Mouse (Mus musculus): ENCODE measurements around the gene Surf2.

The Surf2 gene

DNA sequence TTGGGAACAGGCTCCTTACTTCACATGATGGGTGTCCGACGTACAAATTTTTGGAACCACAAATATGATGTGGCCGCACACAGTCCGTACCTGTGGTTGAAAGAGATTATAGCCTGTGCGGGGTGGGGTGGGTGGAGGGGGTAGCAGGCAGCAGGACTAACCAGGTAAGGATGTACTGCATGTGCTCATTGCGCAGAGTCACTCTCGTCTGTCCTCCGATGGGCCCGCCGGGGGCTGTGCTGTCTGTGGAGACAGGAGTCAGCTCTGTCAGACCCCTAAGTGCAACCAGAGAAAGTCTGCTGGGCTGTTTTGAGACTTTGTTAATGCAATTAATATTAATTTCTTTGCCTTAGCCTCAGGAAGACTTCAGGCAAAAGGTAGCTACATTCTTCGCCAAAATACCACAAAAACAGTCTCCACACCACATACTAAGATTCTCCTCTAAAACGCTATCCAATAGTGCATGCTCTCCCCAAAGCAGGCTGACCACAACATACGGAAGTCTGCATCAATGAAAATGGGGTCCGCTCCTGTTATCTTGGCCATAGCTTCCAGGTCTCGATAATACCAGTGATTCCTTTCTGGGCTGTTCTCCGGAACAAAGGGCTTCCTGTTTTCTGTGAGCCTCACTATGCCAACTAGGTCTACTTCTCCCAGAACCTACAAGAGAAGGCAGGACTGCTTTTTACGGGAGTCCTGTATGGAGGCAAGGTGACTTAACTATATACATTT lies 2.6 kb upstream of the Surf2 start:
- peak in 1 of 2 experiments; percentile 34 for DNase-seq (ENCODE audit: inconsistent age in 2 of 2, low spot score in 1 of 2)

DNA sequence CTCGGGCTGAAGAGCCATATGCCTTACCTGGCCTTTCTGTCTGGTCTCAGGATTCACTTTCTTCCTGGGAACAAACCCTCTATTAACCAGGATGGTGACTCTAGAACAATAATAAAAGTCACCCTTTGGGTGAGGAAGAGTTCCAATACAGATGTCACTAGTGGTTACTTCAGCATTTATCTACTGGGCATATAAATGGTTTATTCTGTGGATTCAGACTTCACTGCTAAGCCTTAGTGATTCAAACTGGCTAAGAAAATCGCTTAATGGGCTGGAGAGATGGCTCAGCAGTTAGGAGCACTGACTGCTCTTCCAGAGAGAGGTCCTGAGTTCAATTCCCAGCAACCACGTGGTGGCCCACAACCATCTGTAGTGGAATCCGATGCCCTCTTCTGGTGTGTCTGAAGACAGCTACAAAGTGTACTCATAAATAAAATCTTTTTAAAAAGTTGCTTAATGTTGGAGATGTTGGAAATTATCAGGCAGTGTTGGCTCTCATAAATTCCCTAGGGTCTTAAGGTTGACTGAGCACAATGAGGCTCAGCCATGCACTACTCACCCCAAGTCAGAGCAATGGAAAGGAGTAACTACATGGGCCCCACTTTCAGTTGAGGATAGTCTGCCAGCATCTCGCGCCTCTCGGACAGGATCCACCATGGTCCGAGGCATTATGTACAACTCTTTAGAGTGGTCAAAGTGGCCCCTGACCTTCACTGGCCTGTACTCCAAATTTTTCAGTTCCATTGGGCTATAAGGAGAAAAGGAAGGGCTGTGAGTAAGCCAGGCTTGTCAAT lies 1.8 kb upstream of the Surf2 start:
- DNase-seq (ENCODE audit: inconsistent age in 2 of 2, low spot score in 1 of 2) = peak in 1 of 2 experiments; percentile 27

DNA sequence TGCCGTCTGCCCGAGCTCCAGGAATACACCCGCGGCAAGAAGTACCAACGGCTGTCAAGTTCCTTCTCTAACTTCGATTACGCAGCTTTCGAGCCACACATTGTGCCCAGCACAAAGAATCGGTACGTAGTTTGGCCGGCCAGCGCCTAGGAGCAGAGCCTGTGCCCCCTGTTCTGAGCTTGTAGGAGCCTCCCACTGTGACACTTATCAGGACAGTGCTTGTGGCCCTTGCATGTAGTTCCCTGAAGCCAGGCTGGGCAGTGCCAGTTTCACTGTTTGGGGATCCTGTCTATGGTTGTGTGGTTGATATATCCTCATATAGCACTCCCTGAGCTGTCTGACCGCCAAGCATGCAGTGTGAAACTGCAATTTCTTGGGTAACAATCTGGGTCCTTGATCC lies 571 bp downstream of the Surf2 start:
- DNase-seq (ENCODE audit: inconsistent age in 2 of 2, low spot score in 1 of 2) = no peak

DNA sequence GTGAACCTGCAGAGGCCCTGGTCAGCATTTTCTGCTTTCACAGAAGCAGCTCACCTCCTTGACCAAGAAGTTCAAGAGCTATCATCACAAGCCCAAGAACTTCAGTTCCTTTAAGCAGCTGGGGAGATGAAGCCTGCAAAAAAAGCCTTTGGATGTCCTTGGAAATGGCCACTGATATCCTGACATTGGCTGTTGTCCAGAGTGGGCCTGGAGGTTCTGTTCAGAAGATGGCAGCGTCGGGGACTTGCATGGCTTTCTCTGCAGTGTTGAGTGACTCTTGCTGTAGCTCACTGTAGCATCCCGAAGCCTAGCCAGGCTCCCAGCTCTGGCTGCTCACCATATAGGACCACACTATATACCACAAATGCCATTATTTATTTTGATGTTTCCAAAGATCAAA lies 3.5 kb downstream of the Surf2 start:
- DNase-seq (ENCODE audit: inconsistent age in 2 of 2, low spot score in 1 of 2) = peak; percentile 59 to 78

DNA sequence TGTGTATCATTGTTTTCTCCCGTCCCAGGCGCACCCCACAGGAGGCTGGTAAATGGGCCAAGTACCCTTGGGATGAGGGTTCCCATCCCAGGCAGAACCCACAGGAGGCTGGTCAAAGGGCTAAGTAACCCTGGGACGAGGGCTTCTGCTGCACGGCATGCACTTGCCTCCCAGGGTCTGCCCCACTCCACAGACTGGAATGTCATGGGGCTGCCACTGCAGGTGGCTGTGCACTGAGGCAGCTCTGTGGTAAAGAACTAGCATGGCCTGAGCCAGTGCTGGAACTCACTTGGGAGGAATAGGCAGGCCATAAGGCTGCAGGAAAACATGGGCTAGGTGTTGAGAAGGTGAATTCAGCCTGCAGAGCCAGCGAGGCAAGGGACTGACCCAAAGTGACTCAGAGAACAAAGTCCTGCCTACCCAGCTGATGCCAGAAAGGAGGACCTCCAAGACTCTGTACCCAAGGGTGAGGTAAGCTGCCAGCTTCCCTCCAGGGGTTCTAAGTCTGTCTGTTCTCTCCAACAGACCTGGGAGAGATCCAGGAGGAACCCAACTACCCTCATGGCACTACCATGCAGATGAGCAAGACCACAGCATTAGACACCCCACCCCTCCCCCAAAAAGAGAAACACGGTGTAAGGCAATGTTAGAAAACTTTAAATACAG lies 4.2 kb downstream of the Surf2 start:
- DNase-seq (ENCODE audit: inconsistent age in 2 of 2, low spot score in 1 of 2) = peak in 1 of 2 experiments; percentile 53

DNA sequence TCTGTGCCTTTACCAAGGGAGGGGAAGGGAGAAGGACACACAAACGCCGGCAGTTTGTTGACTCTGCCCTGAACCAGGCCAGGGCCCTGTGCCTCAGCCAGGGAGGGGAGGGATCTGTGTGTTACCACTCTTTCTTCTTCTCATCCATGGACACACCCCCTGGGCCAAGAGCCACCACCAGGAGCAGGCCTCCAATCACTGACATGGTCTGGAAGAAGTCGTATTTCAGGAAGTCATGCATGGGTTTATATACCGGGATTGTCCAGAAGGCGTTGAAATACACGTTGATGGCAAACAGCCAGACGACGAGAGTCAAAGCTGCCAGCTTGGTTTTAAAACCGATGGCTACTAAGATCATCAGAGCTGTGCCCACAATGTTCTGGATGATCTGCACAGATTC lies 5.6 kb downstream of the Surf2 start:
- peak; percentile 75 to 86 for DNase-seq (ENCODE audit: inconsistent age in 2 of 2, low spot score in 1 of 2)

DNA sequence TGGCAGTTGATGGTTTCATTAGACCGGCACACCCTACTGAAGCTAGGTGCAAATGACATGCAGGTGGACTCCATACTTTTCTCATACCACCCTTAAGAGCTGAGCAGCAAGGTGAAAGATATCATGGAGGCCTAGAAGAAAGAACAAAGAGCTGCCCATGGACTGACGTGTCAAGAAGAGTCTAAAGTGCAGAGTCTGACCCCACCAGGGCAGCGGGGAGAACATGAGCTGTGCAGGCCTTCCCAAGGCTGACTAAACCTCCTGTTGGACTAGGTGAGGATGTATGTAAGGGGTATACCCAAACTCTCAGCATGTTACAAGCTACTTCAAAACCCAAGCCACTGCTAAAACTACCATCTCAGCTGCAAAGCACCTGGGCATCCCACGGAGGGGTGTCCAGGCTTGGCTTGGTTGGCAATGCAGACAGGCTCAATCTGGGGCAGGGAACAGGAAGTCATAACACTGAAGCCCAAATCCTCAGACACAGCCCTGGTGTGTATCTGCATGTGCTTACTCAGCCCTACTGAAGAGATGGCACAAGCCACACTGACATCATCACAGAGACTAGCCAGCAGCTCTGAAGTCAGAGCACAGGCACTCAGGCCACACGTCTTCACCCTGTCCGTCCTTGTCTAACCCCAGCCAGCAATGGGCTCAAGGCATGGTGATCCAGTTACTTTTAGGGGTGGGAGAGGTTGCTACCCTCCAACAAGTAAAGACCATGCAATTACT lies 11.7 kb downstream of the Surf2 start:
- DNase-seq (ENCODE audit: inconsistent age in 2 of 2, low spot score in 1 of 2) = peak in 1 of 2 experiments; percentile 45

DNA sequence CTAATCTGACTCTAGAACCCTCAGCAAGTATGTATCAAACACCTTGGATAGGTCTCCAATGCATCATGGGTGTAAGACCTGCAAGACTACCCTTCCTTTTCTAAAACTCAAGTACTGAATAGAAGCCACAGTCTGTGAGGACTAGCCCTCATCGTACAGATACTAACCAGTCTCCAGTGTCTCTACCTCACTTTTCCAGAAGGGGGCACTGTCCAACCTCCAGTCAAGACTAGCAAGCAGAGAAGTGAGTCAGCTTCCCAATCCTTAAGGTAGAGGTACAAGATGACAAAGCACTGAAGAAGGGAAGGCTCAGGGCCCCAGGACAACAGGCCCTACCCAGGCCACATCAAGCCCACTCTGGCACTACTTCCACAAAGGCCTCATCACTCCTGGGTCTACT lies 14.2 kb downstream of the Surf2 start:
- peak; percentile 75 to 93 for DNase-seq (ENCODE audit: inconsistent age in 2 of 2, low spot score in 1 of 2)

DNA sequence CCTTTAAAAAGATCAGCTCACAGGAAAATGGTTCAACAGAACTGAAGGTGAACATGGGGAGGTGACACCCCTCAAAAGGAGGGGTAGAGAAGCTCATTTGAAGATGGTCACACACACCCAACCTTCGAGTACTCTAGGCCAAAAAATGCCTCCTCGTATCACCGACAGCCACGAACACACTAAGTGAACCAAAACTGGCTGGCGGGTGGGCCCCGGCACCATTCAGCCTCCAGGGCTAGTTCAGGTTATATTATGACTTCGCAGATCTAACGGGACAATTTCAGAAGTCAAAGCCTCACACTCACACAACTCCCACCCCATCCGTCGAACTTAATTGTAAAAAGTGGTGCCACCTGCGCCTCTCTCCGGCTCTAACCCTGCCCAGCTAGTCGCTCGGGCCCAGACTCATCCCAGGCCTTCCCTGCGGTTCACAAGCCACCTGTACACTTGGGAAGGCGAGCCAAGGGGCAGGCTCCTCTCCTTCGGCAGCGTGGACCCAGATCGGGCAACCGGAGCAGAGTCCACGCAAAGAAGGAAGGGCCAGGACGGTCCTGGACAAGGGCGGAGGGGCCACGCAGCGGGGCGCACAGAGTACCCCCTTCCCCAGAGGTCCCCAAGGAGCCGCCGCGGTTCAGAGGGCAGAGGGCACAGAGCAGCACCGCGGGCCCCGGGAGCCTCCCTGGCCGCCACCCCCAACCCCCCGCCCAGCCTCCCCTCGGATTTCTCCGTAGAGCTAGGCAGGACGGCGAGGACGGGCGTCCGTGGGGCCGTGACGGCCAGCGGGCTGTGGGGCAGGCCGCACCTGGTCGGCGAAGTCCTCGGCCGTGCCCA lies 16.5 kb downstream of the Surf2 start:
- DNase-seq (ENCODE audit: inconsistent age in 2 of 2, low spot score in 1 of 2) = peak in 1 of 2 experiments; percentile 68

DNA sequence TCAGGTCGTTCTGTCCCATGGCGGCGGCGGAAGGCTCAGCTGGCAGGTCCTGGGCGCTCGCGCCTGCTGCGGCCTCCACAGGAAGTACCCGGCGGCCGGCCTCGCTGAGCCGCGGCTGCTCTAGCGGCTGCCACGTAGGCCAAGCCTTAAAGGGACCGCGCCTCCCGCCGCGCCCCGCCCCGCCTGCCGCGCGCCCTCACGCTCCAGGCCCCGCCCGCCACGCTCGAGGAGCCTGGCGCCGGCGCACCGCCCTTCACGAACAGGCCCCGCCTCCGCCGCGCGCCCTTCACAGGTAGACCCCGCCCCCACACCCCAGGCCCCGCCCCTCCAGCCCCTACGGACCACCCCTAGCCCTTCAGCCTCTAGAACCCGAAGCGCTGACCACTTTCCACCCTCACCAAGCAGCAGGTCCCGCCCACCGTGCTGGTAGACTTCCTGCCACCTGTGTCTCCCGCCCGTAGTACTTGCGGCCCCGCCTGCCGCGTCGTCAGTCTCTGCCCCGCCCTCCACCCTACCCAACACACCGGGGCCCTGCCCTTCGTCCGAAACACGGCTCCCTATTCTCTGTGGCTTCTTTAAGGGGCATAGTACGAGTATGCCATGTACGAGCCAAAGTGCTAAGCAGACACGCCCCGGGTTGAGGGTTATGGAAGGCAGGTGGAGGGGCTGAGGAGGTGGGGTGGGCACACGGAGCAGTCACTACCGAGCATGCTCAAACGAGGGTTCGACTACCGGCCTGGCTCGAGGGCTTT lies 17.3 kb downstream of the Surf2 start, which contains the start of the genes Surf4 and Stkld1:
TSS of gene Surf4 (minus strand) at position 625 of the 752 bp plus-strand sequence.
TSS of gene Stkld1 (plus strand) at position 744 of the 752 bp plus-strand sequence.
- peak; percentile 97 for DNase-seq (ENCODE audit: inconsistent age in 2 of 2, low spot score in 1 of 2)

DNA sequence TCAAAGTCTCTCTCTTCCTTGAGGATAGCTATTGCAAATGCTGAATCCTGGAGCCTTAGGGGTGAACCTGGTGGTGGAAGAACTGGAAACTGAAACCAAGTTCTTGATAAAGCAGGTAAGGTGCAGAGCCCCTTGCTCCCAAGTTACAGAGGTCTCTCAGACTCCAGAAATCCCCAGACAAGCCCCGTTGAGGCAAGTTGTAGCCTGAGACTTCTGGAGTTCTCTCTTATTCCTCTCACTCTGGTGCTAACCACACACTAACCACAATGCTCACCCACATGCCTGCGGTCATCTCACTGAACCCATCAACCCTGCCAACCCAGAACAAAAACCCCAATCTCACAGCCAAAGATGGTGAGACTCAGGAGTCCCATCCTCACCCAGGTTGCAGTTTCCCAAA lies 19.1 kb downstream of the Surf2 start:
- DNase-seq (ENCODE audit: inconsistent age in 2 of 2, low spot score in 1 of 2) = peak in 1 of 2 experiments; percentile 38

DNA sequence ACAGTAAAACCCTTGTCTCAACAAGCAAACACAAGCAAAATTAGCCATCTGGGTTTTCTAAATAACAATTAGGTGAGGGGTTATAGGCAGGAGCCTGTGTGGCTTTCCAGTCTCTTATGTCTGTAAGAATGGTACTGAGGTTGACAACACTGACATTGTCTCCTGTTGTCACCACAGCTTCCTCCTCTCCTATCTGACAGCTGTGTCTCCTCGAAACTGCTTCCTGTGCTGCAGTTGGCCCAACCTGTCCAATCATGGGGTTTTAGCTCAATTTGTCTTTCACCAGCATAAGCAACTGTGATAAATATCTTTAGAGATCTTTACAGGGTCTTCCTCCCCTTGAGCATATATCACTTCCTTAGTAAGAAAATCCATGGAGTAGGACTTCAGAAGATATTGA lies 20.3 kb downstream of the Surf2 start:
- peak in 1 of 2 experiments; percentile 66 for DNase-seq (ENCODE audit: inconsistent age in 2 of 2, low spot score in 1 of 2)

DNA sequence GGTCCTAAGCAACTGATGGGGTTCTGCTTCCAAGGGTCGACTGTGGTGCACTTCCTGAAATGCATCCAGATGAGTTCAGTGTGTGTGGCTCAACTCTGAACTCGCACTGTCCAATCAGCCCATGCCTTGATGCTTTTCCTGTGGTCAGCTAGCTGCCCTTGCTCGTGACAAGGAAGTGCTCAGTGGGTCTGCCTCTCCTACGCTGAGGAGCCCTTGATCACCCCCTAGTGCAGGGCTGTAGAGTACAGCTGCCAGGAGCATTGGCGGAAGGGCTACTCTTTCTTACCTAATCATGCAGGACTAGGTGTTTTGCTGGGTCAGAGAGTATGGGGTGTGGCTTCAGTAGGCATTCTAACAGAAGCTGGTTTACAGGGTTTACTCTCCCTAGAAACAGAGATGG lies 25.4 kb downstream of the Surf2 start:
- no peak for DNase-seq (ENCODE audit: inconsistent age in 2 of 2, low spot score in 1 of 2)

DNA sequence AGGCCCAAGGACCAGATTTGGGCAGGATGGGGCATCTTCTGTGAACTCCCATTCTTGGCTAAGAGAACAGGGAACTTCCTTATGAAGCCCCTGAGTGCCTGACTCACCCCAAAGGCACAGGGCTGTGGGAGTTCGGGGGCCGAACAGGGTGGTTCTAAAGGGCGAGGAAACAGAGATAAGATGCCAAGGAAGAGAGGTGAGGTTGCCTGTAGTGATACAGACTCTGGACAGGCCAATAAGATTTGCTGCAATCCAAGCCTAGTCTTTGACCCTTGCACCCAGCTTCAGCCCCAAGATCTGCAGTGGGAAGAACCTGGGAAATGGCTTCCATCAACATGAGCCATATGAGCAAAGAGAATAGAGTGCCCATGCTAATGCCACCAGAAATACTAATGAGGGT lies 27.1 kb downstream of the Surf2 start:
- no peak for DNase-seq (ENCODE audit: inconsistent age in 2 of 2, low spot score in 1 of 2)

DNA sequence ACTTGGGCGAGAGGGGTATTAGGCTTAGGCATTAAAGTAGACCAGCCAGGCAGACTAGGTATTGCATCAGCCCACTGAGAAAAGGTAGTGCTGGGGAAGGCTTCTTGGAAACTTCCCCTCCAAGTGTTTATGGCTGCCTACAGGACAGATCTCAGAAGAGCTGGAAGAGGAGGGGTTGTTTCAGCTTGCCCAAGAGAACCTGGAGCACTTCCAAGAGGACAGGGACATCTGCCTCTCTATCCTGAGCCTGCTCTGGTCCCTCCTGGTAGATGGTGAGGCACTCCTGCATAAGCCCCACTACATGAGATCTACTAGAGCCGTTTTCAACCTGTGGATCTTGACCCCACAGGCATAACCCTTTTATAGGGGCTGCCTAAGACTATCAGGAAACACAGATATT lies 34.2 kb downstream of the Surf2 start:
- DNase-seq (ENCODE audit: inconsistent age in 2 of 2, low spot score in 1 of 2) = no peak

DNA sequence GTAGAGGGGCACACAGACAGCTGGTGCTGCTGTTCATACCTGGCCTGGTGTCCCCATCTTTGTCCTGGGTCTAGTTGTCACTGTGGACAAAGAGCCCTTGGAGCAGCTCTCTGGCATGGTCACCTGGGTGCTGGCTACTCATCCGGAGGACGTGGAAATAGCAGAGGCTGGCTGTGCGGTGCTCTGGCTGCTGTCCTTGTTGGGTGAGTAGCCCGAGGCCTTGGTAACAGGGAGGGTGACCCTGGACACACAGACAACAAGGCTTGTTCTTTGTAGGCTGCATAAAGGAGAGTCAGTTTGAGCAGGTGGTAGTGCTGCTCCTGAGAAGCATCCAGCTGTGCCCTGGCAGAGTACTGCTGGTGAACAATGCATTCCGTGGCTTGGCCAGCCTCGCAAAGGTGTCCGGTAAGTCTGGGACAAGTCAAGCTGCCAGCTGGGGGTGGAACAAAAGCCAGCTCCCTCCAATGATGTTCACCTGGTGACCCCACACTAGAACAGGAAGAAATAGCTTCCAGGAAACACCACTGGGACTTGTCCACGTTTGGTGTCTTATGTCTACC lies 35.3 kb downstream of the Surf2 start:
- peak in 1 of 2 experiments; percentile 71 for DNase-seq (ENCODE audit: inconsistent age in 2 of 2, low spot score in 1 of 2)

DNA sequence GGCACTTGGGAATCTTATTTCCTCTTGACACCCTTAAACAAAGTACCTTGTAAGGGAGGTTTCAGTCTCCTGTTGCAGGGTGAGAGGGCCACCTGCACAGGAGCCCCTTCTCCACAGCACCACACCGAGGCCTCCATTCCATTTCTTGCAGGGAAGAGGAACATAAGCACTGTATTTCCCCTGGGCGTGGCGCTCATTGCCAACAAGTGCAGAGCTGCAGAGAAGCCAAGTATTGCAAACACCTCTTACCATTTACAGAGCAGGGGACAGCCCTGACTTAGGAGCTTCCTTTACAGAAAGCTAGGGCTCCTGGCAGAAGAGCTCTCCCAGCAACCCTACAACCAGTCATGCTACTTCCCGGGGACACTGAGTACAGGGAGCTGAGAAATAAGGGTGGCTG lies 36.0 kb downstream of the Surf2 start:
- no peak for DNase-seq (ENCODE audit: inconsistent age in 2 of 2, low spot score in 1 of 2)

DNA sequence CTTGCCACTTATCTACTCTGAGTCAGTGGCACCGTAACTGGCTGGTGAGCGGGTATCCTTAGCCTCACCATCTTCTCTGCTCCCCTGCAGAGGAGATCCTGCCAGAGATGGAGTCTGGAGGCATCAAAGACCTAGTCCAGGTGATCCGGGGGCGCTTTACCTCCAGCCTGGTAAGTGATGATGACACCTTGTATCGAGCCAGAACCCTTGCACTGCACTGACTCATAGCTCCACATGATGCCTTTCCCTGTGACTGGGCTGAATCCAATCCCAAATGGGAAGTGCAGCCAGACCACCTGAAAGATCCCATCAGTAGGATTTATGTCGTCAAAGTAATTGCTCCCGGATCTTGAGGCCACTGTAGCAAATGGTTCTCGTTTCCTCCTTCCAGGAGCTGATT lies 36.7 kb downstream of the Surf2 start:
- DNase-seq (ENCODE audit: inconsistent age in 2 of 2, low spot score in 1 of 2) = no peak

Data from adrenal gland, adult (tissue).